Mouse (Mus musculus): ENCODE results near the gene Serpina3m.
"Not testable (repeated sequence)": the region's sequence is repeated elsewhere in the genome, so short reads cannot be mapped to it uniquely, and the experiment has no call there.

DNA sequence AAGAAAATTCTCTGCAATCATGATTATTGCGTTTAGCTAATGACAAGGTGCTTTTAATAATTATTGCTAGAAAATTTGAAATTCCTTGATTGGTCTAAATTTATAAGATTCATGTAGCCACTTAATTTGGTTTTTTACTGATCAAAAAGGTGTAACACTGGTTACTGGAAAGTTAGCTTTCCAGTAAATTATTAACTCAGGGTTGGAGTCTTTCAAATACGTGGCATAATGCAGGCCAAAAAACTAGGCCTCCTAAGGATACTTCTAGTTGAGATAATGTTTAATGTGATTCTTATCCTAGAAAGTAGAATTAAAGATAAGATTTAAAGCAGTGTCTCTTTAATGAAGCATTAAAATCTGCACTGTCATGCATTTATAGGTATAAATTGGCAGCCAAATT lies 40.1 kb downstream of the Serpina3m start:
- TF ChIP-seq CTCF (IDR thresholded peaks at IDR 0.05; ENCODE audit: borderline replicate concordance, control insufficient read depth, extremely low read depth, insufficient read depth, low read length, poor library complexity); POLR2A (IDR thresholded peaks at IDR 0.05; ENCODE audit: control insufficient read depth, extremely low read depth, insufficient read depth, low read length, poor library complexity): not testable (repeated sequence)

All from thymus, adult 2 months (tissue).